Mouse (Mus musculus) hindbrain, embryonic 13.5 days (tissue): Measurements from ENCODE around the gene 2310050C09Rik. TPM values are rescaled to one million over a fixed set of nuclear protein-coding genes. Genes with fewer than 3 reads are reported as not detected.

Experiments
- polyA plus RNA-seq: library from polyadenylated mRNA; unstranded; fragments of >200 nt; fragmentation: Nextera tagmentation; extraction: Ambion mirVana; gene quantifications from 2 replicates; pipeline ENCODE4 v1.2.1, GENCODE M21; 2015

Gene 2310050C09Rik
- polyA plus RNA-seq, 1 experiment from 2014 or later, result not detected

Other genes starting within 250 kb of the 2310050C09Rik start
- gene Lce6a, start 248.6 kb downstream of the 2310050C09Rik start, polyA plus RNA-seq, result not detected in 2 replicates
- gene Lce1a1, start 221.9 kb downstream of the 2310050C09Rik start, polyA plus RNA-seq, result not detected in 2 replicates
- not detected in 2 replicates for gene Lce1b, start 213.3 kb downstream of the 2310050C09Rik start, polyA plus RNA-seq
- not detected in 2 replicates for gene Lce1a2, start 199.9 kb downstream of the 2310050C09Rik start, polyA plus RNA-seq
- gene Lce1c, start 191.0 kb downstream of the 2310050C09Rik start, polyA plus RNA-seq, result not detected in 2 replicates
- gene Lce1d, start 183.0 kb downstream of the 2310050C09Rik start, polyA plus RNA-seq, result not detected in 2 replicates
- gene Lce1e, start 161.1 kb downstream of the 2310050C09Rik start, polyA plus RNA-seq, result not detected in 2 replicates
- gene Lce1f, start 149.9 kb downstream of the 2310050C09Rik start, polyA plus RNA-seq, result not detected in 2 replicates
- gene Gm38119, start 131.1 kb downstream of the 2310050C09Rik start, polyA plus RNA-seq, result not detected in 2 replicates
- gene Lce1g, start 117.9 kb downstream of the 2310050C09Rik start, polyA plus RNA-seq, result not detected in 2 replicates
- not detected in 2 replicates for gene Lce1h, start 105.2 kb downstream of the 2310050C09Rik start, polyA plus RNA-seq
- not detected in 2 replicates for gene Lce1i, start 91.3 kb downstream of the 2310050C09Rik start, polyA plus RNA-seq
- gene Lce1j, start 79.7 kb downstream of the 2310050C09Rik start, polyA plus RNA-seq, result not detected in 2 replicates
- gene Lce1k, start 62.3 kb downstream of the 2310050C09Rik start, polyA plus RNA-seq, result not detected in 2 replicates
- gene Kprp, start 43.0 kb downstream of the 2310050C09Rik start, polyA plus RNA-seq, result not detected in 2 replicates
- gene Lce1l, start 18.9 kb downstream of the 2310050C09Rik start, polyA plus RNA-seq, result not detected in 2 replicates
- gene Lce3a, start 56.0 kb upstream of the 2310050C09Rik start, polyA plus RNA-seq, result not detected in 2 replicates
- not detected in 2 replicates for gene Lce3b, start 62.8 kb upstream of the 2310050C09Rik start, polyA plus RNA-seq
- not detected in 2 replicates for gene Lce3c, start 74.3 kb upstream of the 2310050C09Rik start, polyA plus RNA-seq
- gene Lce3d, start 87.2 kb upstream of the 2310050C09Rik start, polyA plus RNA-seq, result not detected in 2 replicates
- gene Lce3e, start 96.8 kb upstream of the 2310050C09Rik start, polyA plus RNA-seq, result not detected in 2 replicates
- gene Lce3f, start 122.0 kb upstream of the 2310050C09Rik start, polyA plus RNA-seq, result not detected in 2 replicates
- gene Crct1, start 145.5 kb upstream of the 2310050C09Rik start, polyA plus RNA-seq, result 1.1 and 1.6 TPM in 2 replicates
- gene Lce1m, start 148.8 kb upstream of the 2310050C09Rik start, polyA plus RNA-seq, result not detected in 2 replicates
- not detected in 2 replicates for gene Gm4858, start 198.6 kb upstream of the 2310050C09Rik start, polyA plus RNA-seq